Mouse (Mus musculus): ENCODE measurements around the gene Rpl36al. TPM values are rescaled to one million over a fixed set of nuclear protein-coding genes. Genes with fewer than 3 reads are reported as not detected.
A peak's percentile ranks its signal among the peaks of the same experiment; 100 is the strongest.

The Rpl36al gene
- polyA plus RNA-seq, 1 experiment, result 360 TPM

GRCm38 (mm10) chr12:69198985-69199384 lies 15.1 kb upstream of the Rpl36al start:
- TF ChIP-seq POLR2A (IDR thresholded peaks at IDR 0.05; ENCODE audit: borderline replicate concordance, insufficient read depth, low read length) (no peak), CTCF (IDR thresholded peaks at IDR 0.05; ENCODE audit: borderline replicate concordance, insufficient read depth, low read depth, low read length) (no peak)
- no peaks in the 10 kb centered on the region for H3K27me3 ChIP-seq (ENCODE audit: control insufficient read depth, insufficient read depth, low read length)

GRCm38 (mm10) chr12:69198164-69198535 lies 14.3 kb upstream of the Rpl36al start, which contains the start of gene Dnaaf2:
Gene Dnaaf2 (minus strand): TSS chr12:69198429.
- peaks cover 4% of the 10 kb centered on the region; the same call in 1 of the 2 replicates for H3K4me1 ChIP-seq (ENCODE audit: control insufficient read depth, insufficient read depth, low read length)
- no peak for TF ChIP-seq POLR2A (IDR thresholded peaks at IDR 0.05; ENCODE audit: borderline replicate concordance, insufficient read depth, low read length)
- no peak for TF ChIP-seq CTCF (IDR thresholded peaks at IDR 0.05; ENCODE audit: borderline replicate concordance, insufficient read depth, low read depth, low read length)
- no peaks in the 10 kb centered on the region for H3K27me3 ChIP-seq (ENCODE audit: control insufficient read depth, insufficient read depth, low read length)
- DNase-seq, result peak; percentile 65 to 66
- H3K4me3 ChIP-seq (replicated peaks; ENCODE audit: insufficient read depth, low read depth, low read length), result peak within 1 kb of the TSS; percentile 83
- WGBS, result 0% methylated on average over 18 of the region's 18 CpGs
- H3K27ac ChIP-seq (ENCODE audit: insufficient read depth, low read length), result peak within 1 kb of the TSS; percentile 74

More at GRCm38 (mm10) chr12:69198985-69199384, 15.1 kb upstream of the Rpl36al start:
- peaks cover 4% of the 10 kb centered on the region; the same call in 1 of the 2 replicates for H3K4me1 ChIP-seq (ENCODE audit: control insufficient read depth, insufficient read depth, low read length)
- no peak for DNase-seq
- no peak overlapping the region for H3K4me3 ChIP-seq (replicated peaks; ENCODE audit: insufficient read depth, low read depth, low read length)
- H3K27ac ChIP-seq (ENCODE audit: insufficient read depth, low read length), result no peak overlapping the region

- WGBS, result under 1% methylated on average over 94 of the region's 94 CpGs
- Histone ChIP-seq H3K4me3 (replicated peaks; ENCODE audit: insufficient read depth, low read depth, low read length) (peak overlapping the region; percentile 83), H3K4me1 (ENCODE audit: control insufficient read depth, insufficient read depth, low read length) (peaks cover 4% of the 10 kb centered on the region; the same call in 1 of the 2 replicates), H3K27ac (ENCODE audit: insufficient read depth, low read length) (peak overlapping the region; percentile 74), H3K27me3 (ENCODE audit: control insufficient read depth, insufficient read depth, low read length) (no peaks in the 10 kb centered on the region)
- no peak for TF ChIP-seq POLR2A (IDR thresholded peaks at IDR 0.05; ENCODE audit: borderline replicate concordance, insufficient read depth, low read length)
- peak; percentile 52 to 64 for DNase-seq
These were observed 13.7 kb upstream of the Rpl36al start for GRCm38 (mm10) chr12:69197378-69198163.

GRCm38 (mm10) chr12:69196444-69197377 lies 12.8 kb upstream of the Rpl36al start, which contains the start of gene Gm49383:
Gene Gm49383 (minus strand): TSS chr12:69197104.
- DNase-seq, result peak; percentile 78 to 81
- Histone ChIP-seq H3K27me3 (ENCODE audit: control insufficient read depth, insufficient read depth, low read length) (no peaks in the 10 kb centered on the region), H3K4me3 (replicated peaks; ENCODE audit: insufficient read depth, low read depth, low read length) (peak within 1 kb of the TSS; percentile 83), H3K4me1 (ENCODE audit: control insufficient read depth, insufficient read depth, low read length) (peaks cover 4% of the 10 kb centered on the region; the same call in 1 of the 2 replicates), H3K27ac (ENCODE audit: insufficient read depth, low read length) (peak within 1 kb of the TSS; percentile 74)
- under 1% methylated on average over 73 of the region's 75 CpGs for WGBS
- TF ChIP-seq CTCF (IDR thresholded peaks at IDR 0.05; ENCODE audit: borderline replicate concordance, insufficient read depth, low read depth, low read length) (no peak), POLR2A (IDR thresholded peaks at IDR 0.05; ENCODE audit: borderline replicate concordance, insufficient read depth, low read length) (peak; percentile 72)

- Histone ChIP-seq H3K4me1 (ENCODE audit: control insufficient read depth, insufficient read depth, low read length) (no peaks in the 10 kb centered on the region), H3K27ac (ENCODE audit: insufficient read depth, low read length) (no peak overlapping the region), H3K4me3 (replicated peaks; ENCODE audit: insufficient read depth, low read depth, low read length) (no peak overlapping the region), H3K27me3 (ENCODE audit: control insufficient read depth, insufficient read depth, low read length) (no peaks in the 10 kb centered on the region)
- TF ChIP-seq CTCF (IDR thresholded peaks at IDR 0.05; ENCODE audit: borderline replicate concordance, insufficient read depth, low read depth, low read length) (no peak), POLR2A (IDR thresholded peaks at IDR 0.05; ENCODE audit: borderline replicate concordance, insufficient read depth, low read length) (no peak)
- 95% methylated on average over 2 of the region's 2 CpGs for WGBS
- no peak for DNase-seq
These were observed 8.8 kb upstream of the Rpl36al start for GRCm38 (mm10) chr12:69192637-69193036.

- TF ChIP-seq CTCF (IDR thresholded peaks at IDR 0.05; ENCODE audit: borderline replicate concordance, insufficient read depth, low read depth, low read length) (no peak), POLR2A (IDR thresholded peaks at IDR 0.05; ENCODE audit: borderline replicate concordance, insufficient read depth, low read length) (no peak)
- no peaks in the 10 kb centered on the region; the same call in 1 of the 2 replicates for H3K4me1 ChIP-seq (ENCODE audit: control insufficient read depth, insufficient read depth, low read length)
- whole genome bisulfite sequencing, result 96% methylated on average over 5 of the region's 5 CpGs
- H3K27me3 ChIP-seq (ENCODE audit: control insufficient read depth, insufficient read depth, low read length), result no peaks in the 10 kb centered on the region
- H3K27ac ChIP-seq (ENCODE audit: insufficient read depth, low read length), result no peak overlapping the region
- no peak overlapping the region for H3K4me3 ChIP-seq (replicated peaks; ENCODE audit: insufficient read depth, low read depth, low read length)
- DNase-seq, result no peak
These were observed 7.5 kb upstream of the Rpl36al start for GRCm38 (mm10) chr12:69191396-69191795.

- 19% methylated on average over 1 of the region's 1 CpGs for WGBS
- H3K27ac ChIP-seq (ENCODE audit: insufficient read depth, low read length), result no peak overlapping the region
- H3K4me1 ChIP-seq (ENCODE audit: control insufficient read depth, insufficient read depth, low read length), result peaks cover under 1% of the 10 kb centered on the region; the same call in 1 of the 2 replicates
- no peak for DNase-seq
- TF ChIP-seq POLR2A (IDR thresholded peaks at IDR 0.05; ENCODE audit: borderline replicate concordance, insufficient read depth, low read length) (no peak), CTCF (IDR thresholded peaks at IDR 0.05; ENCODE audit: borderline replicate concordance, insufficient read depth, low read depth, low read length) (no peak)
- H3K4me3 ChIP-seq (replicated peaks; ENCODE audit: insufficient read depth, low read depth, low read length), result no peak overlapping the region
- no peaks in the 10 kb centered on the region for H3K27me3 ChIP-seq (ENCODE audit: control insufficient read depth, insufficient read depth, low read length)
These were observed 6.6 kb upstream of the Rpl36al start for GRCm38 (mm10) chr12:69190522-69190921.

Measured in cerebellum, adult 2 months (tissue).